Comparison of ENCODE assay signal across 12 mouse cellular contexts in the genomic region with DNA sequence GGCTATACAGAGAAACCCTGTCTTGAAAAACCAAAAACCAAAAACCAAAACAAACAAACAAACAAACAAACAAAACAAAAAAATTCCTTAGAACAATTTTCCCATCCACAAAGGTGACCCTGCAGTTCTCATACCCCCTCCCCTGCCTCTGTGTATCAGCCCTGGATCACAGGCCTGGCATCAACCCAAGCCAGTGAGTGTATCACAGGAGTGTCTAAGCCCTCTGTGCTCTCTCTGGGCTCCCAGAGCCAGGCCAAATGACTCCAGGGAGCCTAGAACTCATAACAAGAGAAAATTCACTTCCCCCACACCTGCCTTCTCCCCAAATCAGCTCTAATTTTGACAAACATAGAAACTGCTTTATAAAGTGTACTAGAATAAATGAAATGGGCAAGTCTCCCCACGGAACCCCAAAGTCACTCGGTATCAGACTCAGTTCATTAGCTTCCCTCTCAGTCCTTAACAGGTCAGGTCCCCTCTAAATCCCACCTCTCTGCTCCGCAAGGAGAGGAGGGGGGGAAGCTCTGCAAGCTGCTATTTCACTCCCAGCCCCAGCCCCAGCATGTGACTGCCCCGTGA.
DNase-seq lines count a peak whose midpoint lies in the region; ATAC-seq and TF ChIP-seq lines count a peak whose summit lies in the region.
"Had no signal": no experiment of that assay in that cellular context is flagged by ENCODE, and none has a peak within 500 bp of the region (broad histone marks: within the 10 kb centered on the region; RNA-seq: fewer than 3 reads in every experiment).

No protein-coding gene starts in this region.

- no peak overlapping the region for H3K4me2 ChIP-seq in forebrain, embryonic 12.5 days
- H3K4me2 ChIP-seq in forebrain, embryonic 11.5 days (ENCODE audit: low read depth, low read length, severe bottlenecking): no peak overlapping the region
- H3K4me2 ChIP-seq in forebrain, embryonic 14.5 days (ENCODE audit: low read length): no peak overlapping the region

- peak overlapping the region; percentile 8; the same call in 1 of the 2 replicates for H3K9ac ChIP-seq in forebrain, embryonic 12.5 days
- H3K9ac ChIP-seq in forebrain, embryonic 11.5 days (ENCODE audit: low read length): no peak overlapping the region
- H3K9ac ChIP-seq in forebrain, embryonic 14.5 days (ENCODE audit: low read length): peak overlapping the region; percentile 2; the same call in 1 of the 2 replicates

- H3K27me3 ChIP-seq in forebrain, embryonic 12.5 days: peaks cover 66% of the 10 kb centered on the region
- peaks cover 50% of the 10 kb centered on the region for H3K27me3 ChIP-seq in forebrain, embryonic 11.5 days (ENCODE audit: control insufficient read depth, insufficient read depth, low read length)
- no peaks in the 10 kb centered on the region for H3K27me3 ChIP-seq in forebrain, embryonic 14.5 days (replicated peaks; ENCODE audit: control insufficient read depth, insufficient read depth, low read length)

- H3K4me3 ChIP-seq in forebrain, embryonic 12.5 days (replicated peaks): no peak overlapping the region
- H3K4me3 ChIP-seq in forebrain, embryonic 11.5 days (ENCODE audit: low read depth, low read length): no peak overlapping the region
- no peak overlapping the region for H3K4me3 ChIP-seq in forebrain, embryonic 14.5 days (ENCODE audit: low read depth, low read length)

- no peaks in the 10 kb centered on the region for H3K9me3 ChIP-seq in forebrain, embryonic 12.5 days
- H3K9me3 ChIP-seq in forebrain, embryonic 11.5 days (ENCODE audit: control insufficient read depth, low read length): no peaks in the 10 kb centered on the region
- H3K9me3 ChIP-seq in forebrain, embryonic 14.5 days (replicated peaks; ENCODE audit: control insufficient read depth, low read length): no peaks in the 10 kb centered on the region

- no peak for ATAC-seq in forebrain, embryonic 12.5 days (ENCODE audit: low FRiP score)
- ATAC-seq in forebrain, embryonic 11.5 days (replicated peaks; ENCODE audit: low FRiP score): no peak
- no peak for ATAC-seq in forebrain, embryonic 14.5 days
- no peak for ATAC-seq in granulocyte monocyte progenitor cell, adult 5-6 weeks (replicated peaks; ENCODE audit: poor library complexity, severe bottlenecking)
- ATAC-seq: inflammation-experienced regulatory T-cells, adult 6 months had no signal

- WGBS in forebrain, embryonic 12.5 days: 34% methylated on average over 4 of the region's 4 CpGs
- 38% methylated on average over 4 of the region's 4 CpGs for WGBS in forebrain, embryonic 11.5 days
- WGBS in forebrain, embryonic 14.5 days: 54% methylated on average over 4 of the region's 4 CpGs

- H3K36me3 ChIP-seq in forebrain, embryonic 12.5 days (replicated peaks): no peaks in the 10 kb centered on the region
- no peaks in the 10 kb centered on the region for H3K36me3 ChIP-seq in forebrain, embryonic 11.5 days (ENCODE audit: control insufficient read depth, insufficient read depth, low read length)
- H3K36me3 ChIP-seq in forebrain, embryonic 14.5 days (ENCODE audit: control insufficient read depth, insufficient read depth, low read length): no peaks in the 10 kb centered on the region

- peak overlapping the region; percentile 14; the same call in 1 of the 2 replicates for H3K27ac ChIP-seq in forebrain, embryonic 12.5 days
- no peak overlapping the region for H3K27ac ChIP-seq in forebrain, embryonic 11.5 days (ENCODE audit: low read depth, low read length)
- no peak overlapping the region for H3K27ac ChIP-seq in forebrain, embryonic 14.5 days (ENCODE audit: low read depth, low read length)
- H3K27ac ChIP-seq: macrophage had no signal

- TF ChIP-seq CTCF in brain, embryonic 14.5 days (IDR thresholded peaks at IDR 0.05; ENCODE audit: borderline replicate concordance, extremely low read depth, insufficient read depth, insufficient read length): no peak

- no peak for DNase-seq in forebrain, embryonic 11.5 days (ENCODE audit: low spot score)
- peak; percentile 41 to 81 for DNase-seq in kidney, postnatal 25 days
- no peak for DNase-seq in kidney, postnatal 4 days
- peak; percentile 47 for DNase-seq in brain, embryonic 14.5 days (ENCODE audit: low read depth)
- peak; percentile 33 for DNase-seq in forebrain, embryonic 14.5 days (ENCODE audit: low spot score)
- DNase-seq in cerebellum, adult 8-10 months: no peak
- DNase-seq: cerebellum, adult 11-12 months; thymus, postnatal 25 days had no signal

- peaks cover 69% of the 10 kb centered on the region for H3K4me1 ChIP-seq in forebrain, embryonic 12.5 days
- H3K4me1 ChIP-seq in forebrain, embryonic 11.5 days (replicated peaks; ENCODE audit: control insufficient read depth, insufficient read depth, low read length): peaks cover 31% of the 10 kb centered on the region
- peaks cover 54% of the 10 kb centered on the region for H3K4me1 ChIP-seq in forebrain, embryonic 14.5 days (ENCODE audit: control insufficient read depth, insufficient read depth, low read length)

- no peak for TF ChIP-seq POLR2A in brain, embryonic 14.5 days (IDR thresholded peaks at IDR 0.05; ENCODE audit: borderline replicate concordance, extremely low read depth, insufficient read depth, insufficient read length, poor library complexity, severe bottlenecking)

Comparison
In these comparisons a context has a peak if more than half of its experiments do, and no peak if none do; other contexts are left out.
1. DNase-seq: peak in kidney, postnatal 25 days (2 of 2), brain, embryonic 14.5 days (single experiment) and forebrain, embryonic 14.5 days (single experiment); none in forebrain, embryonic 11.5 days (single experiment), kidney, postnatal 4 days (0 of 2) and cerebellum, adult 8-10 months (single experiment).